Mouse (Mus musculus) brain, embryonic 14.5 days (tissue): Measurements from ENCODE around the gene Cyp2b10. TPM values are rescaled to one million over a fixed set of nuclear protein-coding genes. Genes with fewer than 3 reads are reported as not detected.
"Not testable (repeated sequence)": the region's sequence is repeated elsewhere in the genome, so short reads cannot be mapped to it uniquely, and the experiment has no call there.

Source experiments
- DNase-seq: peaks from one replicate; pipeline ENCODE4 v3.0.0-alpha.2; 2011; ENCODE audit warnings: low read depth
- CTCF ChIP-seq: fragments of 200-500 bp; IDR thresholded peaks from 2 replicates; pipeline ENCODE4 v1.5.1; 2012; ENCODE audit warnings: inconsistent platforms, mild to moderate bottlenecking, moderate library complexity, borderline replicate concordance; ENCODE audit not compliant: insufficient read depth, insufficient read length; ENCODE audit errors: extremely low read depth
- POLR2A ChIP-seq: fragments of 200-500 bp; IDR thresholded peaks from 2 replicates; pipeline ENCODE4 v1.6.1; 2012; ENCODE audit warnings: mild to moderate bottlenecking, inconsistent platforms, borderline replicate concordance; ENCODE audit not compliant: poor library complexity, insufficient read depth, insufficient read length, severe bottlenecking; ENCODE audit errors: extremely low read depth
- polyA plus RNA-seq: library from polyadenylated mRNA; depleted of rRNA; stranded (reverse); fragments of >200 nt; gene quantifications from 2 replicates; pipeline ENCODE4 v1.2.3, GENCODE M21; 2012; rRNA removed

Cyp2b10 gene
- polyA plus RNA-seq, 1 experiment, result not detected

- peak; percentile 11; the same call in 1 of the 2 replicates for TF ChIP-seq CTCF
- not testable (repeated sequence) for DNase-seq
Observed at GRCm38 (mm10) chr7:25917271-25917670, 19.9 kb downstream of the Cyp2b10 start.

GRCm38 (mm10) chr7:25919467-25919866, 22.0 kb downstream of the Cyp2b10 start:
- TF ChIP-seq POLR2A, result no peak
- no peak for TF ChIP-seq CTCF
- no peak for DNase-seq

GRCm38 (mm10) chr7:25945274-25945673, 47.9 kb downstream of the Cyp2b10 start:
- DNase-seq, result no peak
- TF ChIP-seq POLR2A (no peak), CTCF (no peak)

Other genes starting within 250 kb of the Cyp2b10 start
- 58.6 and 87.9 TPM in 2 replicates for gene Bckdha, start 238.6 kb upstream of the Cyp2b10 start, polyA plus RNA-seq
- 35.8 and 58.1 TPM in 2 replicates for gene Exosc5, start 238.5 kb upstream of the Cyp2b10 start, polyA plus RNA-seq
- gene Tmem91, start 222.5 kb upstream of the Cyp2b10 start, polyA plus RNA-seq, result 14.2 and 16.5 TPM in 2 replicates
- gene B9d2, start 216.8 kb upstream of the Cyp2b10 start, polyA plus RNA-seq, result 51.5 and 73.3 TPM in 2 replicates
- 3.2 and 7.9 TPM in 2 replicates for gene Tgfb1, start 210.6 kb upstream of the Cyp2b10 start, polyA plus RNA-seq
- 80.5 and 84.4 TPM in 2 replicates for gene Ccdc97, start 178.5 kb upstream of the Cyp2b10 start, polyA plus RNA-seq
- 34.7 and 70.2 TPM in 2 replicates for gene Hnrnpul1, start 142.9 kb upstream of the Cyp2b10 start, polyA plus RNA-seq
- 14.3 and 18.8 TPM in 2 replicates for gene Axl, start 108.9 kb upstream of the Cyp2b10 start, polyA plus RNA-seq
- 1.7 and 2.0 TPM in 2 replicates for gene Cyp2s1, start 80.7 kb upstream of the Cyp2b10 start, polyA plus RNA-seq
- not detected in 2 replicates for gene Cyp2b13, start 163.9 kb downstream of the Cyp2b10 start, polyA plus RNA-seq